Mouse (Mus musculus) hindbrain, embryonic 11.5 days (tissue): Measurements from ENCODE around the gene Supv3l1. TPM values are rescaled to one million over a fixed set of nuclear protein-coding genes. Genes with fewer than 3 reads are reported as not detected.
A peak's percentile ranks its signal among the peaks of the same experiment; 100 is the strongest.
"Not testable (repeated sequence)": the region's sequence is repeated elsewhere in the genome, so short reads cannot be mapped to it uniquely, and the experiment has no call there.

Experiments
- ATAC-seq: fragments of 200-750 bp; cut with Nextera tagmentation; 2 replicates; pipeline ENCODE4 v1.8.0; 2017; ENCODE audit warnings: mild to moderate bottlenecking, moderate TSS enrichment, moderate library complexity; ENCODE audit not compliant: low FRiP score
- DNase-seq: peaks from one replicate; pipeline ENCODE4 v3.0.0-alpha.2; 2015; ENCODE audit warnings: low spot score
- H3K27ac ChIP-seq: fragments of 300-500 bp; sonication (generic); 2 replicates; pipeline ENCODE4 v1.5.1; 2014; ENCODE audit warnings: mild to moderate bottlenecking, low read depth, low read length
- H3K27me3 ChIP-seq: fragments of 300-500 bp; sonication (generic); 2 replicates; pipeline ENCODE4 v1.6.1; 2014; ENCODE audit warnings: mild to moderate bottlenecking, low read length, moderate library complexity, mixed read lengths; ENCODE audit not compliant: control insufficient read depth, insufficient read depth
- H3K36me3 ChIP-seq: fragments of 300-500 bp; sonication (generic); 2 replicates; pipeline ENCODE4 v1.6.1; 2014; ENCODE audit warnings: mild to moderate bottlenecking, low read length, moderate library complexity, mixed read lengths; ENCODE audit not compliant: control insufficient read depth, insufficient read depth
- H3K4me1 ChIP-seq: fragments of 300-500 bp; sonication (generic); replicated peaks from 2 replicates; pipeline ENCODE4 v1.6.1; 2014; ENCODE audit warnings: low read length, mixed read lengths; ENCODE audit not compliant: control insufficient read depth, insufficient read depth
- H3K4me2 ChIP-seq: fragments of 300-500 bp; sonication (generic); replicated peaks from 2 replicates; pipeline ENCODE4 v1.6.1; 2014; ENCODE audit warnings: mild to moderate bottlenecking, low read depth, low read length
- H3K4me3 ChIP-seq: fragments of 300-500 bp; sonication (generic); 2 replicates; pipeline ENCODE4 v1.5.1; 2014; ENCODE audit warnings: low read depth, low read length
- H3K9ac ChIP-seq: fragments of 300-500 bp; sonication (generic); 2 replicates; pipeline ENCODE4 v1.6.1; 2014; ENCODE audit warnings: low read depth, low read length
- H3K9me3 ChIP-seq: fragments of 300-500 bp; sonication (generic); 2 replicates; pipeline ENCODE4 v1.6.1; 2016; ENCODE audit warnings: low read length; ENCODE audit not compliant: control insufficient read depth
- WGBS: fragments of 180-500 bp; shearing (Covaris S2); extraction: QIAGEN DNeasy Blood & Tissue Kit; methylation state at CpG from one replicate; pipeline ENCODE4 v1.1.7; 2014; 5-methylcytosine and 5-hydroxymethylcytosine counted together
- polyA plus RNA-seq: library from polyadenylated mRNA; unstranded; fragments of >200 nt; fragmentation: Nextera tagmentation; extraction: Ambion mirVana; gene quantifications from 2 replicates; pipeline ENCODE4 v1.2.1, GENCODE M21; 2014

The Supv3l1 gene
- polyA plus RNA-seq, 1 experiment from 2014 or later, result 27.4 TPM

- Histone ChIP-seq H3K36me3 (no peaks in the 10 kb centered on the region), H3K4me3 (no peak overlapping the region), H3K4me1 (no peaks in the 10 kb centered on the region), H3K27me3 (no peaks in the 10 kb centered on the region), H3K4me2 (no peak overlapping the region), H3K9ac (no peak overlapping the region), H3K27ac (no peak overlapping the region), H3K9me3 (no peaks in the 10 kb centered on the region)
- no peak for DNase-seq
- WGBS, result 89% methylated on average over 10 of the region's 10 CpGs
- no peak for ATAC-seq
These were observed 25.4 kb upstream of the Supv3l1 start for GRCm38 (mm10) chr10:62474944-62475343.

- no peaks in the 10 kb centered on the region for H3K36me3 ChIP-seq
- DNase-seq, result no peak
- H3K4me3 ChIP-seq, result no peak overlapping the region
- H3K9me3 ChIP-seq, result no peaks in the 10 kb centered on the region
- H3K27ac ChIP-seq, result no peak overlapping the region
- 81% methylated on average over 5 of the region's 5 CpGs for WGBS
- H3K4me2 ChIP-seq, result no peak overlapping the region
- no peak overlapping the region for H3K9ac ChIP-seq
- no peaks in the 10 kb centered on the region for H3K4me1 ChIP-seq
- no peak for ATAC-seq
- no peaks in the 10 kb centered on the region for H3K27me3 ChIP-seq
These were observed 21.6 kb upstream of the Supv3l1 start for GRCm38 (mm10) chr10:62471105-62471504.

- no peak overlapping the region for H3K27ac ChIP-seq
- DNase-seq, result no peak
- no peaks in the 10 kb centered on the region for H3K9me3 ChIP-seq
- 95% methylated on average over 4 of the region's 4 CpGs for WGBS
- H3K36me3 ChIP-seq, result no peaks in the 10 kb centered on the region
- no peak overlapping the region for H3K4me3 ChIP-seq
- no peak overlapping the region for H3K4me2 ChIP-seq
- ATAC-seq, result no peak
- H3K4me1 ChIP-seq, result no peaks in the 10 kb centered on the region
- H3K27me3 ChIP-seq, result no peaks in the 10 kb centered on the region
- no peak overlapping the region for H3K9ac ChIP-seq
These were observed 20.2 kb upstream of the Supv3l1 start for GRCm38 (mm10) chr10:62469736-62470135.

DNA sequence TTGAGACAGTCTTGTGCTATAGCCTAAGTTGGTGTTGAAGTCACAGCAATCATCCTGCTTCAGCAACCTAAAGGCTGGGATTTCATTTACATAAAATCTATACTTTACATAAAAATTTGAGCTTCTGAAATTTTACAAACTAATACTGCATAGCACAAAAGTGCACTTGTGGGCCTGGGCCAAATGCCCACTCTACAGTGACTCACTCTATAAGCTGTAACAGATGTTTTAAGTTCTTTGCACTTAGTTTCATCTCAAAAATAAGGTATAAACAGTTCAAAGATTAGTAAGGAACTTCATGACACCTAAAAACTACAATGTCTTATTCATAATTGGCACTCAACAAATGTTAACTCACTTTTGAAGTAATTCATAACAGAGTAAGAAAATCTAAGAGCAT, 11.8 kb upstream of the Supv3l1 start:
- ATAC-seq (no peak), DNase-seq (no peak)
- no peak overlapping the region for H3K9ac ChIP-seq
- no peaks in the 10 kb centered on the region for H3K27me3 ChIP-seq
- H3K4me2 ChIP-seq, result no peak overlapping the region
- H3K4me3 ChIP-seq, result no peak overlapping the region
- H3K27ac ChIP-seq, result no peak overlapping the region
- no peaks in the 10 kb centered on the region for H3K4me1 ChIP-seq
- no peaks in the 10 kb centered on the region for H3K36me3 ChIP-seq
- H3K9me3 ChIP-seq, result no peaks in the 10 kb centered on the region

- H3K9me3 ChIP-seq, ATAC-seq, H3K9ac ChIP-seq, H3K36me3 ChIP-seq, DNase-seq, H3K4me2 ChIP-seq, H3K27me3 ChIP-seq, H3K4me3 ChIP-seq, H3K4me1 ChIP-seq, H3K27ac ChIP-seq: not testable (repeated sequence)
- 70% methylated on average over 11 of the region's 11 CpGs for WGBS
These were observed 2.5 kb upstream of the Supv3l1 start for GRCm38 (mm10) chr10:62452001-62452400.

- 0 out of 2 replicates have a peak, but pooled peaks cover 3% of the 10 kb centered on the region for H3K36me3 ChIP-seq
- 34% methylated on average over 18 of the region's 18 CpGs for WGBS
- DNase-seq (no peak), ATAC-seq (no peak; the same call in 1 of the 2 replicates)
- no peak overlapping the region for H3K27ac ChIP-seq
- H3K9ac ChIP-seq, result peak overlapping the region; percentile 75
- H3K4me2 ChIP-seq, result peak overlapping the region; percentile 63
- peaks cover 2% of the 10 kb centered on the region; the same call in 1 of the 2 replicates for H3K4me1 ChIP-seq
- H3K27me3 ChIP-seq, result no peaks in the 10 kb centered on the region
- H3K4me3 ChIP-seq, result peak overlapping the region; percentile 73
- no peaks in the 10 kb centered on the region for H3K9me3 ChIP-seq
These were observed 722 bp upstream of the Supv3l1 start for GRCm38 (mm10) chr10:62450280-62450640.

- ATAC-seq (no peak), DNase-seq (no peak)
- no peak overlapping the region for H3K4me2 ChIP-seq
- H3K9me3 ChIP-seq, result no peaks in the 10 kb centered on the region
- no peak overlapping the region for H3K9ac ChIP-seq
- WGBS, result 91% methylated on average over 5 of the region's 5 CpGs
- H3K36me3 ChIP-seq, result peaks cover 16% of the 10 kb centered on the region
- no peaks in the 10 kb centered on the region for H3K4me1 ChIP-seq
- no peak overlapping the region for H3K4me3 ChIP-seq
- H3K27me3 ChIP-seq, result no peaks in the 10 kb centered on the region
- no peak overlapping the region for H3K27ac ChIP-seq
These were observed 19.1 kb downstream of the Supv3l1 start for GRCm38 (mm10) chr10:62430427-62430826.

DNA sequence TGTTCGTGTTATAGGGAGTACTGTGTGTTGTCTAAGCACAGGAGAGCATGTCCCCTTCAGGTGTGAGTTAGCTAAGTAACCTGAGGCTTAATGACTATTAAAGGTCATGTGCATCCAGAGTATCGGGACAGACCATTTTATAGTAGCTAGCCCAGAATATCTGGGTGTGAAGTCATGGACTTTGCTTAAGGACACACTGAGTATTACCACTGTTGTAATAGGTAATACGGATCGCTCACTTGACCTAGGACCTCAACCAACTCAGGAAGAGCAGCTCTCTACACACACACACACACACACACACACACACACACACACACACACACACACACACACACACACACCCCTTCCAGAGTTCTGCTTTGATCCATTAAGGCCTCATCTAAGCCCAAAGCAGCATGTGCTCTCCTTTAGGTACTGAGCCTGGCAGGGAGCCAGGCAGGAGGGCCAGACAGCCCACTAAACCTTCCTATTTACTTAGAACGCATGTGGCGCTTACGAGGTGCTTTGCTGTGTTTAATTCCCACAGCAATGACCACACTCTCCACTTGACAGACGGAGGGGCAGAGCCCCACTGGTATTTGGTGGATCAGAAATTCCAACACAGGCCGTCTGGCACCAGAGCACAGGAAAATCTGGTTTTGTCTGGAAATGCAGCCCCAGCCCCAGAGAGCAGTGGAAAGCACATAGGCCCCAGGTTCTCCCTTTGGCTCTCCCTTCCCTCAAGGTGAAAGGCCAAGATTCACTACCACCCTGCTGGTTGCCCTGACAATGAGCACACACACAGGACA, 24.3 kb downstream of the Supv3l1 start:
- Histone ChIP-seq H3K9ac (no peak overlapping the region), H3K4me2 (no peak overlapping the region), H3K4me1 (no peaks in the 10 kb centered on the region), H3K4me3 (no peak overlapping the region), H3K27me3 (no peaks in the 10 kb centered on the region), H3K9me3 (no peaks in the 10 kb centered on the region), H3K36me3 (peaks cover 4% of the 10 kb centered on the region; the same call in 1 of the 2 replicates), H3K27ac (no peak overlapping the region)
- WGBS, result 63% methylated on average over 9 of the region's 9 CpGs
- DNase-seq (no peak), ATAC-seq (no peak)

DNA sequence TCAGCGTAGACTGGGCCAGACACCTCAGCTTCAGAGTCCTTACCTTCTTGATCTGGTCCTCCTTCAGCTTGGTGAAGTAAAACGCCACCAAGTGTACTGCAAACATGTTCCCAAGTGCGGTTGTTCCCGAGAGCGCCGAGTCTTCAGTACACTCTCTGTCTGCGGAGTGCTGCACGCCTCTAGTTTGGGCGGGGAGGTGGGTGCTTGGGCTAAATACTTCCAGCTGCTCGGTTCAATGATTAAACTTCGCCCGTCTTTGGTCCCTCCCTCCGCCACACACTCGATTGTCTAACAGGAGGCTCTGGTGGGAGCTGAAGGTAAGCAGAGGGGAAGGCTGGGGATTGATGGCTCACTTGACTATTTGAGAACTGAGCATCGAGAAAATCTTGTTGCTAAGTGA, 27.3 kb downstream of the Supv3l1 start, which contains the start of gene Hkdc1:
Gene Hkdc1, minus strand, starts transcription at position 237 of the 400 bp plus-strand sequence.
- H3K9ac ChIP-seq, result no peak within 1 kb of the TSS
- H3K4me3 ChIP-seq, result no peak within 1 kb of the TSS
- H3K9me3 ChIP-seq, result no peaks in the 10 kb centered on the region
- H3K27ac ChIP-seq, result no peak within 1 kb of the TSS
- no peaks in the 10 kb centered on the region for H3K36me3 ChIP-seq
- ATAC-seq (no peak), DNase-seq (no peak)
- no peaks in the 10 kb centered on the region for H3K27me3 ChIP-seq
- 35% methylated on average over 15 of the region's 15 CpGs for WGBS
- no peak within 1 kb of the TSS for H3K4me2 ChIP-seq
- no peaks in the 10 kb centered on the region for H3K4me1 ChIP-seq
